Mouse (Mus musculus) olfactory bulb, adult 2 months (tissue): ENCODE measurements around the gene Tmem37. TPM values are rescaled to one million over a fixed set of nuclear protein-coding genes. Genes with fewer than 3 reads are reported as not detected.

ENCODE experiments used
- H3K27ac ChIP-seq: fragments of 200-500 bp; 2 replicates; pipeline ENCODE4 v1.5.1; 2012; ENCODE audit warnings: low read depth, low read length; ENCODE audit not compliant: insufficient read depth
- H3K4me1 ChIP-seq: fragments of 200-500 bp; 2 replicates; pipeline ENCODE4 v1.6.1; 2012; ENCODE audit warnings: low read length; ENCODE audit not compliant: control insufficient read depth, insufficient read depth
- H3K4me3 ChIP-seq: fragments of 200-500 bp; 2 replicates; pipeline ENCODE4 v1.5.1; 2012; ENCODE audit warnings: mild to moderate bottlenecking, low read depth, low read length, moderate library complexity; ENCODE audit not compliant: insufficient read depth
- CTCF ChIP-seq: fragments of 200-500 bp; IDR thresholded peaks from 2 replicates; pipeline ENCODE4 v1.5.1; 2012; ENCODE audit warnings: low read depth, mild to moderate bottlenecking, low read length, moderate library complexity; ENCODE audit not compliant: insufficient read depth
- POLR2A ChIP-seq: fragments of 200-500 bp; IDR thresholded peaks from 2 replicates; pipeline ENCODE4 v1.6.1; 2012; ENCODE audit warnings: mild to moderate bottlenecking, low read depth, low read length, moderate library complexity; ENCODE audit not compliant: insufficient read depth
- WGBS: fragments of 180-500 bp; shearing (Covaris S2); methylation state at CpG from one replicate; pipeline ENCODE4 v1.1.7; 2018; 5-methylcytosine and 5-hydroxymethylcytosine counted together
- polyA plus RNA-seq: library from polyadenylated mRNA; stranded (reverse); fragments of >200 nt; gene quantifications from 2 replicates; pipeline ENCODE4 v1.2.4, GENCODE M21; 2012; ENCODE audit warnings: low replicate concordance; ENCODE audit not compliant: missing spikeins, insufficient read depth, insufficient read length

Tmem37 gene
- polyA plus RNA-seq, 1 experiment: not detected

- TF ChIP-seq CTCF (no peak), POLR2A (no peak)
- H3K4me3 ChIP-seq: no peak overlapping the region
- H3K4me1 ChIP-seq: no peaks in the 10 kb centered on the region
- 84% methylated on average over 3 of the region's 3 CpGs for WGBS
- no peak overlapping the region for H3K27ac ChIP-seq
Measured at GRCm38 (mm10) chr1:120066625-120067024, 7.2 kb downstream of the Tmem37 start.

DNA sequence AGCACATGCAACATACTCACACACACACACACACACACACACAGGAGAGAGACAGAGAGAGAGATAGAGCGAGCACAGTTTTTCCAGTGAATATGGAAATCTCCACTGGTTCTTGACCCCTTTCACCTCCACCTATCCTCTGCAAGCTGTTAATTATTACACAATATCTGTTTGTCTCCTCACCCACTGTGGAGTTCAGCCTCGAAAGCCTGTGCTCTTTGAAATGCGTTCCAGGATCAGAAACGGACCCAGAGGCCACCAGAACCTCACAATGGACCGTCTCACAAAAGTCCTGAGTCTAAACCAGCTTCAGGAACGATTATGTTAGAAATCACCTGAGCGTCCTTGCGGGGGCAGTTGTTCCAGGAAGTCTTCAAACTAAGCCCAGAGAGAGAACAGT is 7.7 kb downstream of the Tmem37 start:
- Histone ChIP-seq H3K4me3 (no peak overlapping the region), H3K4me1 (no peaks in the 10 kb centered on the region), H3K27ac (no peak overlapping the region)
- TF ChIP-seq POLR2A (no peak), CTCF (no peak)
- 88% methylated on average over 8 of the region's 8 CpGs for WGBS

GRCm38 (mm10) chr1:120064036-120064682 is 9.7 kb downstream of the Tmem37 start:
- 93% methylated on average over 11 of the region's 11 CpGs for WGBS
- TF ChIP-seq POLR2A (no peak), CTCF (no peak)

GRCm38 (mm10) chr1:120062231-120062630 is 11.6 kb downstream of the Tmem37 start:
- Histone ChIP-seq H3K27ac (no peak overlapping the region), H3K4me3 (no peak overlapping the region), H3K4me1 (no peaks in the 10 kb centered on the region; the same call in 1 of the 2 replicates)
- WGBS: 94% methylated on average over 7 of the region's 7 CpGs
- no peak for TF ChIP-seq POLR2A

More at GRCm38 (mm10) chr1:120064036-120064682, 9.7 kb downstream of the Tmem37 start:
- no peak overlapping the region for H3K4me3 ChIP-seq
- H3K27ac ChIP-seq: no peak overlapping the region
- H3K4me1 ChIP-seq: no peaks in the 10 kb centered on the region

DNA sequence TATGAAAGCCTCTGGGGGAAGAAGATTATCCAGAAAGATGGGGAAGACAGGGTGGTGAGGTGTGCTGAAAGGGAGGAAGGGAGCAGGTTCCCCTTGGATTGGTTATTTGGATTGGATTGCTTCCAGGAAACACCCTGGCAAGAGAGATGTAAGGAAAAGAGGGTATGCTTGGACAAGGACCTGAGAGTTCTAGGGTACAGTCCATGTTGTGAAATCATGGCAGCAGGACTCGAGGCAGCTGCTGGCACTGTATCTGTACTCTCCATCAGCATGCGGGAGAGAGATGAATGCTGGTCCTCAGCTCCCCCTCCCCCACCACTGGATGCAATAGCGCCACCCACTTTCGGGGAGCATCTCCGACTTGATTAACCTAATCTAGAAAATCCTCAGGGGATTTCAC is 13.2 kb downstream of the Tmem37 start:
- H3K27ac ChIP-seq: no peak overlapping the region
- WGBS: 68% methylated on average over 5 of the region's 5 CpGs
- H3K4me1 ChIP-seq: no peaks in the 10 kb centered on the region; the same call in 1 of the 2 replicates
- H3K4me3 ChIP-seq: no peak overlapping the region
- TF ChIP-seq POLR2A: no peak
- no peak for TF ChIP-seq CTCF

DNA sequence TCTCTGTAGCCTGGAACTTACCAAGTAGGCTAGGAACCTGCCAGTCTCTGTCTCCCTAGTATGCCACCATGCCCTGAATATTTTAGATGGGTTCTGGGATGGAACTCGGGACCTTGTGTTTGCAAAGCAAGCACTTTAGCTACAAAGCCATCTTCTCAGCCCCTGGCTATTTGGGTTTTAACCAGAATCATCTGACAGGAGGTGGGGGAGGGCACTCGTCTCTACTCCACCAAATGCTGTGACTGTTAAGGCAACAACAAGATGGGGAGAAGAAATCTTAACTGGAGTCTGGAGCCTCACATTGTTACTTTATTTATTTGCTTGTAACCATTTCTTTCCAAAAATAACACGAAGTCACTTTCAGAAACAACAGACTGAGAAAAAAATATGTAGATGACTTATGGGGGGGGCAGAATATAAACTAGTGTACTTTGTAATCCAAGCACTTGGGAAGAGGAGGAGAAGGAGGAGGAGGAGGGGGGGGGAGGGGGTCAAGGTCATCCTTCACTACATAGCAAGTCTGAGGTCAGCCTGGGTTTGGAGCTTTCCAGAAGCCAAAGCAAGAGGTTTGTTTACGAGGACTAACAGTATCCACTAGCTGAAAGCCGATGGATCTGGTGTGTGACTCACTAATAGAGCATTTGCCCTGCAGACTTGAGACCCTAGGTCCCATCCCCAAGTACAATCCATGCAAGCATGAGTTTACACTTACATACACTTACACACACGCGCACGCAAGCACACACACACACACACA is 16.0 kb downstream of the Tmem37 start:
- WGBS: 70% methylated on average over 8 of the region's 8 CpGs
- Histone ChIP-seq H3K4me3 (no peak overlapping the region), H3K27ac (no peak overlapping the region), H3K4me1 (peaks cover 3% of the 10 kb centered on the region; the same call in 1 of the 2 replicates)
- TF ChIP-seq CTCF (no peak), POLR2A (no peak)

DNA sequence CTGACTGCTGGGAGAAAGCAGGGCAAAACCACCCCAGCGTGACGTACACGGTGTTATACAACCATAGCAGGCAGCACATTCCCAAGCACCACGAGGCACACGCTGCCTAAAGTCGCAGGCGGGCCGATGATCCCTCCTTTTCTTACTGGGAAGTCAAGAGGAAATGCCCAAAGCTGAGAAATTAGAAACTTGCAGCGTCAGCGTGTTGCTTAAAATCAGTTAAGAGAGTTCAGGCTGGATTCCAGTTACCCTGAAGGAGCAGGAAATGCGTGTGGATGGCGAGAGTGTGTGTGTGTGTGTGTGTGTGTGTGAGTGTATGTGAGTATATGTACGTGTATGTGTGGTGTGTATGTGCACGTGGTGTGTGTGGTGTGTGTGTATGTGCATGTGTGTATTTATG is 16.8 kb downstream of the Tmem37 start:
- H3K4me3 ChIP-seq: no peak overlapping the region
- peaks cover 3% of the 10 kb centered on the region; the same call in 1 of the 2 replicates for H3K4me1 ChIP-seq
- no peak overlapping the region for H3K27ac ChIP-seq
- TF ChIP-seq CTCF (no peak), POLR2A (no peak)
- WGBS: 68% methylated on average over 14 of the region's 14 CpGs

GRCm38 (mm10) chr1:120056236-120056635 is 17.6 kb downstream of the Tmem37 start:
- Histone ChIP-seq H3K4me1 (peaks cover 3% of the 10 kb centered on the region; the same call in 1 of the 2 replicates), H3K27ac (no peak overlapping the region), H3K4me3 (no peak overlapping the region)
- TF ChIP-seq CTCF: no peak
- no peak for TF ChIP-seq POLR2A
- WGBS: 63% methylated on average over 7 of the region's 7 CpGs

DNA sequence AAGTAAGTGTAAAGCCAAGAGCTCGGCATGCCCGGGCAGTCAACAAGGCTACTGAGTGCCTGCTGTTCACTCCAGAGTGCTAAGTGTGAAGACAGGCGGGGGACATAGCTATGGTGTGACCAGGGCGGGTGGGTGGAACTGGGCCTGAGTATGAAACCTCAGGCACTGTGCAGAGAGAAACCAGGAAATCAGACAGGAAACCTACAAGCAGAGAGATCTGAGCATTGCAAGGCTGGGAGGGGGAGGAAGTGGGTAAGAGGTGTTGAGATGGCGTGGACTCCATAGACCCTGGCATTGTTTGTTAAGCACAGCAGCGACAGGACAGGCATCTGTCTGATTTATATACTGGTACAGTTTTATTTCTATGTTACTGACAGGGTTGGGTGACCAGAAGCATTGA is 18.4 kb downstream of the Tmem37 start:
- Histone ChIP-seq H3K4me1 (peaks cover 3% of the 10 kb centered on the region; the same call in 1 of the 2 replicates), H3K4me3 (no peak overlapping the region), H3K27ac (no peak overlapping the region)
- no peak for TF ChIP-seq POLR2A
- TF ChIP-seq CTCF: no peak
- WGBS: 81% methylated on average over 6 of the region's 6 CpGs
